Mouse (Mus musculus) limb, embryonic 11.5 days (tissue): Measurements from ENCODE around the gene Acbd4. TPM values are rescaled to one million over a fixed set of nuclear protein-coding genes. Genes with fewer than 3 reads are reported as not detected.

Experiments
- ATAC-seq: fragments of 200-750 bp; cut with Nextera tagmentation; 2 replicates; pipeline ENCODE4 v1.8.0; 2017; ENCODE audit warnings: low read depth; ENCODE audit not compliant: insufficient number of reproducible peaks, low FRiP score, low TSS enrichment
- DNase-seq: peaks from one replicate; pipeline ENCODE4 v3.0.0-alpha.2; 2015; ENCODE audit warnings: low spot score
- H3K27ac ChIP-seq: fragments of 300-500 bp; sonication (generic); replicated peaks from 2 replicates; pipeline ENCODE4 v1.5.1; 2014; ENCODE audit warnings: low read depth, mild to moderate bottlenecking, low read length
- H3K27me3 ChIP-seq: fragments of 300-500 bp; sonication (generic); 2 replicates; pipeline ENCODE4 v1.6.1; 2014; ENCODE audit warnings: mild to moderate bottlenecking, low read length, mixed read lengths; ENCODE audit not compliant: control insufficient read depth, insufficient read depth
- H3K36me3 ChIP-seq: fragments of 300-500 bp; sonication (generic); 2 replicates; pipeline ENCODE4 v1.6.1; 2014; ENCODE audit warnings: mild to moderate bottlenecking, low read length, moderate library complexity, mixed read lengths; ENCODE audit not compliant: control insufficient read depth, insufficient read depth
- H3K4me1 ChIP-seq: fragments of 300-500 bp; sonication (generic); 2 replicates; pipeline ENCODE4 v1.6.1; 2014; ENCODE audit warnings: low read length, mixed read lengths; ENCODE audit not compliant: control insufficient read depth, insufficient read depth
- H3K4me2 ChIP-seq: fragments of 300-500 bp; sonication (generic); 2 replicates; pipeline ENCODE4 v1.6.1; 2014; ENCODE audit warnings: low read depth, mild to moderate bottlenecking, moderate library complexity; ENCODE audit not compliant: severe bottlenecking
- H3K4me3 ChIP-seq: fragments of 300-500 bp; sonication (generic); 2 replicates; pipeline ENCODE4 v1.5.1; 2014; ENCODE audit warnings: low read depth, low read length
- H3K9ac ChIP-seq: fragments of 300-500 bp; sonication (generic); 2 replicates; pipeline ENCODE4 v1.6.1; 2014; ENCODE audit warnings: mild to moderate bottlenecking, low read length
- H3K9me3 ChIP-seq: fragments of 300-500 bp; sonication (generic); 2 replicates; pipeline ENCODE4 v1.6.1; 2016; ENCODE audit warnings: low read length; ENCODE audit not compliant: control insufficient read depth
- WGBS: fragments of 180-500 bp; shearing (Covaris S2); extraction: QIAGEN DNeasy Blood & Tissue Kit; methylation state at CpG from one replicate; pipeline ENCODE4 v1.1.7; 2014; 5-methylcytosine and 5-hydroxymethylcytosine counted together
- polyA plus RNA-seq: library from polyadenylated mRNA; unstranded; fragments of >200 nt; fragmentation: Nextera tagmentation; extraction: Ambion mirVana; gene quantifications from 2 replicates; pipeline ENCODE4 v1.2.1, GENCODE M21; 2014

The Acbd4 gene
- polyA plus RNA-seq, 1 experiment from 2014 or later, result 5.2 TPM

GRCm38 (mm10) chr11:103067457-103068001, 34.0 kb upstream of the Acbd4 start:
- no peak overlapping the region for H3K27ac ChIP-seq

GRCm38 (mm10) chr11:103068272-103068671, 33.2 kb upstream of the Acbd4 start:
- Histone ChIP-seq H3K27ac (no peak overlapping the region), H3K4me2 (no peak overlapping the region)
- no peak for DNase-seq

More at GRCm38 (mm10) chr11:103067457-103068001, 34.0 kb upstream of the Acbd4 start:
- no peaks in the 10 kb centered on the region for H3K27me3 ChIP-seq
- H3K36me3 ChIP-seq, result peaks cover 34% of the 10 kb centered on the region
- H3K4me1 ChIP-seq, result no peaks in the 10 kb centered on the region
- H3K9ac ChIP-seq, result no peak overlapping the region
- no peak overlapping the region for H3K4me2 ChIP-seq
- no peak for ATAC-seq
- DNase-seq, result no peak
- WGBS, result 85% methylated on average over 8 of the region's 8 CpGs
- H3K4me3 ChIP-seq, result no peak overlapping the region
- H3K9me3 ChIP-seq, result no peaks in the 10 kb centered on the region

GRCm38 (mm10) chr11:103068884-103069283, 32.6 kb upstream of the Acbd4 start:
- no peaks in the 10 kb centered on the region for H3K4me1 ChIP-seq
- no peak overlapping the region for H3K27ac ChIP-seq
- no peak overlapping the region for H3K9ac ChIP-seq
- no peak for DNase-seq
- H3K4me2 ChIP-seq, result no peak overlapping the region
- no peaks in the 10 kb centered on the region for H3K27me3 ChIP-seq
- no peak overlapping the region for H3K4me3 ChIP-seq
- ATAC-seq, result no peak
- peaks cover 30% of the 10 kb centered on the region for H3K36me3 ChIP-seq
- 94% methylated on average over 11 of the region's 11 CpGs for WGBS
- no peaks in the 10 kb centered on the region for H3K9me3 ChIP-seq

More at GRCm38 (mm10) chr11:103068272-103068671, 33.2 kb upstream of the Acbd4 start:
- WGBS, result 91% methylated on average over 4 of the region's 4 CpGs
- Histone ChIP-seq H3K9me3 (no peaks in the 10 kb centered on the region), H3K4me1 (no peaks in the 10 kb centered on the region), H3K36me3 (peaks cover 32% of the 10 kb centered on the region), H3K9ac (no peak overlapping the region), H3K27me3 (no peaks in the 10 kb centered on the region), H3K4me3 (no peak overlapping the region)
- ATAC-seq, result no peak

GRCm38 (mm10) chr11:103069731-103070130, 31.8 kb upstream of the Acbd4 start:
- H3K36me3 ChIP-seq, result peaks cover 21% of the 10 kb centered on the region; the same call in 1 of the 2 replicates
- H3K27me3 ChIP-seq, result no peaks in the 10 kb centered on the region
- H3K27ac ChIP-seq, result no peak overlapping the region
- H3K9ac ChIP-seq, result no peak overlapping the region
- H3K9me3 ChIP-seq, result no peaks in the 10 kb centered on the region
- H3K4me3 ChIP-seq, result no peak overlapping the region
- no peaks in the 10 kb centered on the region for H3K4me1 ChIP-seq
- DNase-seq, result no peak
- ATAC-seq, result no peak
- no peak overlapping the region for H3K4me2 ChIP-seq
- 93% methylated on average over 2 of the region's 2 CpGs for whole genome bisulfite sequencing

GRCm38 (mm10) chr11:103070322-103070880, 31.1 kb upstream of the Acbd4 start:
- Histone ChIP-seq H3K4me2 (no peak overlapping the region), H3K9ac (no peak overlapping the region), H3K4me3 (no peak overlapping the region), H3K27me3 (no peaks in the 10 kb centered on the region), H3K27ac (no peak overlapping the region), H3K36me3 (peaks cover 19% of the 10 kb centered on the region; the same call in 1 of the 2 replicates), H3K4me1 (no peaks in the 10 kb centered on the region), H3K9me3 (no peaks in the 10 kb centered on the region)
- no peak for ATAC-seq
- DNase-seq, result no peak
- WGBS, result 93% methylated on average over 10 of the region's 10 CpGs

DNA sequence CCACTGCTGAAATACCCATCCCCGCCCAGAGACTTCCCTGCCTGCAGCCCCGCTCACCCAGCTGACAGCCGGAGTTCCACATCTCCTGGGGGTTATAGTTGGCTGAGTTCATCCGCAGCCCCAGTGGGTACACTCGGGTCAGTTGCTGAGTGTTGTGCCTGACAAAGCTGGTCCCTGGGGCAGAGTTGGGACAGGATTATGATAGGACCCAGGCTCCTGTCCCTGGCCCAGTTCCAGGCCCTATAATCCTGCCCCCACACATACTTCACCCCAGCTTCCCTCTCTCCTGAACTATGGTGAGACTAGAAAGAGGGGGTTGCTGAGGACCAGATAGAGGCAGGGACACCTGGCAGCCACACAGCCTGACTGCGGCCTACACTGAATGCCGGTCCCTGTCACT, 27.8 kb upstream of the Acbd4 start:
- H3K27ac ChIP-seq, result no peak overlapping the region
- no peak for DNase-seq

GRCm38 (mm10) chr11:103074121-103074650, 27.3 kb upstream of the Acbd4 start:
- no peaks in the 10 kb centered on the region for H3K4me1 ChIP-seq
- H3K9ac ChIP-seq, result no peak overlapping the region
- no peaks in the 10 kb centered on the region for H3K9me3 ChIP-seq
- 50% methylated on average over 10 of the region's 10 CpGs for WGBS
- ATAC-seq (no peak), DNase-seq (no peak)
- no peak overlapping the region for H3K4me3 ChIP-seq
- H3K4me2 ChIP-seq, result no peak overlapping the region
- no peaks in the 10 kb centered on the region; the same call in 1 of the 2 replicates for H3K27me3 ChIP-seq
- no peak overlapping the region for H3K27ac ChIP-seq
- H3K36me3 ChIP-seq, result no peaks in the 10 kb centered on the region

More for the DNA sequence above, 27.8 kb upstream of the Acbd4 start:
- no peaks in the 10 kb centered on the region for H3K36me3 ChIP-seq
- no peaks in the 10 kb centered on the region for H3K9me3 ChIP-seq
- ATAC-seq, result no peak
- no peaks in the 10 kb centered on the region for H3K27me3 ChIP-seq
- no peak overlapping the region for H3K4me3 ChIP-seq
- H3K9ac ChIP-seq, result no peak overlapping the region
- no peaks in the 10 kb centered on the region for H3K4me1 ChIP-seq
- 87% methylated on average over 7 of the region's 7 CpGs for WGBS
- no peak overlapping the region for H3K4me2 ChIP-seq

DNA sequence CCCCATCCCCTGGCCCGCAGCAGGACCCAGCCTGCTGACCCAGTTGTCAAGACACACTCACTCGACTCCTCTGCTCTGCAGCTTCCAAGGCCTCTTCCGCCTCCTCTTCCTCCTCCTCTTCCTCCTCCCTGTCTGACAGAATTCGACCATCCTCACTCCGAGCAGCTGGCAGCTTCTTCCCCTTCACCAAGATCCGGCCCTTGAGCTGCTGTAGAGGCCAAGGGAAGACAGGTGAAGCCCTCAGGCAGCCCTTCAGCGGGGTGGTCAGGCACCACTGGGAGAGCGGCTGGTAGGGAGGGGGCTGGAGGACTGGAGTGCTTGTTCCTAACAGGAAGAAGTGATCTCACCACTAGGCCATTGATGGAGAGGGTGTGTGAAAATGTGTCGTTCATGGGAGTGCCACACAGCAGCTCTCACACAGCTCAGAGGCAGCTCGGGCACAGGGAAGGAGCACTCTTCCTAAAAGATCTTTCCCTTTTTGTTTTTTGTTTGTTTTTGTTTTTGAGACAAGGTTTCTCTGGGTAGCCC, 26.6 kb upstream of the Acbd4 start:
- no peak overlapping the region for H3K4me2 ChIP-seq
- DNase-seq (no peak), ATAC-seq (no peak)
- H3K27ac ChIP-seq, result no peak overlapping the region
- no peaks in the 10 kb centered on the region for H3K36me3 ChIP-seq
- no peaks in the 10 kb centered on the region for H3K9me3 ChIP-seq
- peak overlapping the region; percentile 27; the same call in 1 of the 2 replicates for H3K9ac ChIP-seq
- H3K27me3 ChIP-seq, result peaks cover 3% of the 10 kb centered on the region; the same call in 1 of the 2 replicates
- H3K4me1 ChIP-seq, result no peaks in the 10 kb centered on the region
- WGBS, result 21% methylated on average over 10 of the region's 10 CpGs
- no peak overlapping the region for H3K4me3 ChIP-seq
